Mouse (Mus musculus): ENCODE data around the gene Ankra2. TPM values are rescaled to one million over a fixed set of nuclear protein-coding genes. Genes with fewer than 3 reads are reported as not detected.

The Ankra2 gene
- total RNA-seq, 2 experiments from 2014 or later, result 48.7 to 53.4 TPM

DNA sequence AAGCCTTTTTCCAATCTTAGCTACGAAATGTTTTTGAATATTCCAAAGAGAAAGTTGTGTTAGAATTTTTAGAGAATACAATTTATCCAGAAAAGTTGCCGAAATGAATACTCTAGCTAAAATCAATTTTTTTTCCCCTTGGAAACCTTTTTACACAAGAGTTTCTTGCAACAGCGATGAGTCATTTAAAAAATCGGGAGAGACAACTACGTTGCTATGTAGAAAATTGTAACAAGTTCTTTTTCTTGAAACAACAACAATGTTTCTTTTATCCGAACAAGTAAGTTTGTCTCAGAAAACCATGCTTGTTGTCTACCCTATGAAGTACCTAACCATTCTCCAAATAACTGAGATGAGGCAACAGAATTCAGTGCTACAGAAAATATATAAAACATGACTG, 55.0 kb downstream of the Ankra2 start:
- DNase-seq (ENCODE audit: low spot score in 2 of 2), result no peak
- intact Hi-C loops (cut with DNase I), result loop anchor here (5.0 kb wide), 1 partner anchor 56 kb away; the partner anchor contains the start of genes Ankra2 and Utp15

Other genes with a start within 250 kb of the Ankra2 start
- gene Arhgef28, start 56.6 kb upstream of the Ankra2 start, total RNA-seq (2021), result 10 to 100 TPM; 37.6 to 40.5 TPM
- 10 to 100 TPM; 18.1 to 18.8 TPM for gene Utp15, start within 50 bp of the Ankra2 start, total RNA-seq (2021)
- not detected for gene Gm21976, start 16.8 kb downstream of the Ankra2 start, total RNA-seq (2021)
- gene Btf3, start 53.9 kb downstream of the Ankra2 start, total RNA-seq (2021), result 100 to 1,000 TPM; 185 to 191 TPM
- gene Foxd1, start 91.2 kb downstream of the Ankra2 start, total RNA-seq (2021), result 1 to 10 TPM; 1.7 to 2.0 TPM
- gene Gm10320, start 228.9 kb downstream of the Ankra2 start, total RNA-seq (2021), result not detected